Mouse (Mus musculus): ENCODE measurements around the gene Atg9b. TPM values are rescaled to one million over a fixed set of nuclear protein-coding genes. Genes with fewer than 3 reads are reported as not detected.

The Atg9b gene
- polyA plus RNA-seq, 1 experiment from 2014 or later: 0.59 TPM

DNA sequence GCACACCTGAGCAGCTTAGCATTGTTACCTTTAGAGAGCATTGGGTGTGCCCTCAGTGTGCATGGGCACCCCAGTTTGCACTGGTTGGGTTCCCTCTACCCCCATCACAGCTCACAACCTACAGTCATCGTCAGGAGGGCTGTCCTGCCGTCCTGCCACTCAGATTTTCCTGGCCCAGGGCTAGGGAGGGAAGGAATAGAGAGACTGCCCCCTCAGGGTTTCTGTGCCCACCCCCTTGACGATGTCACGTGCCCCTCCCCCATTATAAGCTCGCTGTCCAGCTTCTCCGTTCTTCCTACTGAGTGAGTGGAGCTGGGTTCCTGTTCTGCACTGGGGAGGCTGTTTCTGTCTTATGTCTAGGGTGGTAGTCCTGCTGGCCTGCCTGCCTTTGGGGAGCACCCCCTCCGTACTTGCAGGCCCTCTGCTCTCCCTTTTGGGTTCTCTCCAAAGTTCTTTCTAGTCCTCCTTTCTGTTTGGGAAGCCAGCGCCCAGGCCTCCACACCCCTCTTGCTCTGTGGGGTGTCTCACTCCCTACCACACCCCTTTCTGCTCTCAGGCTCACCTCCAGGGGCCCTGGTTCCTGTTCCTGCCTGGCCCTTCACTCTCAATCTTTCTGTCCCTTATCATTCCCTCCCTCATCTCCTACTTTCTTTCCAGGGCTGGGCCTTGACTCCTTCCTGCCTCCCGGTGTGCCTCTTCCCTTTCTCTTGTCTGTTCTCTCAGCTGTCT lies 34.8 kb upstream of the Atg9b start:
- Histone ChIP-seq H3K9ac (ENCODE audit: low read depth, low read length) (peak overlapping the region; percentile 71; the same call in 1 of the 2 replicates), H3K4me1 (replicated peaks; ENCODE audit: insufficient read depth, low read length) (peaks cover 30% of the 10 kb centered on the region), H3K4me2 (ENCODE audit: low read length) (peak overlapping the region; percentile 69), H3K9me3 (replicated peaks; ENCODE audit: low read length) (no peaks in the 10 kb centered on the region), H3K4me3 (replicated peaks; ENCODE audit: low read depth, low read length) (peak overlapping the region; percentile 62), H3K27me3 (ENCODE audit: insufficient read depth, low read length) (no peaks in the 10 kb centered on the region), H3K36me3 (ENCODE audit: insufficient read depth, low read length) (peaks cover 24% of the 10 kb centered on the region), H3K27ac (peak overlapping the region; percentile 51; the same call in 1 of the 2 replicates)
- ATAC-seq (replicated peaks; ENCODE audit: low FRiP score, low read depth): no peak
- 21% methylated on average over 9 of the region's 9 CpGs for WGBS
- no peak for TF ChIP-seq CTCF (IDR thresholded peaks at IDR 0.05; ENCODE audit: low read depth)
- peak; percentile 11 for DNase-seq (ENCODE audit: low spot score)

DNA sequence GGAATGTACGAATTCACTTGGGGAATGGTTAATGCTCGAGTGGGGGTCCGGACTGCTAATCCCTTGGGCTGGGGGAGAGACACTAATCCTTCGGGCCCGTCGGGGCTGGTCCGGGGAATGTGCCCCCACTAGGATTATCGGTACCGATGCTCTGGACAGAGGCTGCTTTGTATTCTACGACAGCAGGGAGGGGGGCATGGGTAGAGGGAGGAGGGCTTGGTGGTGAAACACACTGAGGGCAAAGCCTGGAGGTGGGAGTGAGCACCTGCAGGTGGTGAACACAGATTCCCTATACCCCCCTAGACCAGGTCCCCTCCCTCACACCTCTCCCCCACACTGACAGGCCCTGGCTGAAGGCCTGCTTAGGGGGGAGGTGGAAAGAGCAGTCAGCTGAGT lies 34.1 kb upstream of the Atg9b start:
- DNase-seq (ENCODE audit: low spot score): peak; percentile 35

DNA sequence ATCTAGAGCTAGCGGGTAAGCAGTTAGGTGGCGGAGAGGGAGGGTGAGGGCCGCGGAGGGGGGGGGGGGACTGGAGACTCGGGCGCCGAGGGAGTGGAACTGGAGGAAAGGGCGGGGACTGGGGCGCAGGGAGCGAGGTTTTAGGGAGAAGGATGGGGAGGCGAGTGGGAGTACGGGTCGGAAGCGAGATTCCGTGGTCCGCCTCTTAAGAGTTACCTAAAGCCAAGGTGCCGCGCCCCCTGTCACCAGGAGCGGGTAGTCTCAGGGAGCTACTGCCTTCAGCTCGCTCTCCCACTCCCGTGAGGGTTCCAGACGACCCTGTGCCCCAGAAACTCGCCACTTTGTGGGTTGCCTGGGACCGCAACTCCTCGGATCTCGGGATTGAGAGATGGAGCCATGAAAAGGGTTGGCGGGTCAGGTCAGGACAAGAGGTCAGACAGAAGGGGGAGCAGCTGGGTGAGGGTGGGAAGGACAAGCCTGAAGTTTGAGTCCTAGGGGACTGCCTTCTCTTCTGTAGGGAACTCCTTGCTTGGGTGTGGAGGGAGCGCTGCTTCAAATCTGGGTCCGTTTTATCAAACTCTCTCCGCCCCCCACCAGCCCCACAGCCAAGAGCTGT lies 33.6 kb upstream of the Atg9b start:
- TF ChIP-seq CTCF (IDR thresholded peaks at IDR 0.05; ENCODE audit: low read depth): peak; percentile 43
- H3K4me1 ChIP-seq (replicated peaks; ENCODE audit: insufficient read depth, low read length): peaks cover 30% of the 10 kb centered on the region
- no peak for ATAC-seq (replicated peaks; ENCODE audit: low FRiP score, low read depth)
- H3K9ac ChIP-seq (ENCODE audit: low read depth, low read length): peak overlapping the region; percentile 71
- peak; percentile 71 for DNase-seq (ENCODE audit: low spot score)
- peak overlapping the region; percentile 95 for H3K27ac ChIP-seq
- H3K9me3 ChIP-seq (replicated peaks; ENCODE audit: low read length): no peaks in the 10 kb centered on the region
- H3K4me2 ChIP-seq (ENCODE audit: low read length): peak overlapping the region; percentile 69
- H3K4me3 ChIP-seq (replicated peaks; ENCODE audit: low read depth, low read length): peak overlapping the region; percentile 62
- H3K27me3 ChIP-seq (ENCODE audit: insufficient read depth, low read length): no peaks in the 10 kb centered on the region
- peaks cover 16% of the 10 kb centered on the region for H3K36me3 ChIP-seq (ENCODE audit: insufficient read depth, low read length)
- WGBS: under 1% methylated on average over 27 of the region's 30 CpGs

More for the DNA sequence above, 34.1 kb upstream of the Atg9b start:
- H3K4me1 ChIP-seq (replicated peaks; ENCODE audit: insufficient read depth, low read length): peaks cover 30% of the 10 kb centered on the region
- no peak for ATAC-seq (replicated peaks; ENCODE audit: low FRiP score, low read depth)
- H3K36me3 ChIP-seq (ENCODE audit: insufficient read depth, low read length): peaks cover 20% of the 10 kb centered on the region
- no peaks in the 10 kb centered on the region for H3K9me3 ChIP-seq (replicated peaks; ENCODE audit: low read length)
- H3K27ac ChIP-seq: no peak overlapping the region
- H3K4me3 ChIP-seq (replicated peaks; ENCODE audit: low read depth, low read length): peak overlapping the region; percentile 62
- under 1% methylated on average over 10 of the region's 10 CpGs for WGBS
- TF ChIP-seq CTCF (IDR thresholded peaks at IDR 0.05; ENCODE audit: low read depth): no peak
- H3K9ac ChIP-seq (ENCODE audit: low read depth, low read length): peak overlapping the region; percentile 71
- no peaks in the 10 kb centered on the region for H3K27me3 ChIP-seq (ENCODE audit: insufficient read depth, low read length)
- H3K4me2 ChIP-seq (ENCODE audit: low read length): peak overlapping the region; percentile 69

DNA sequence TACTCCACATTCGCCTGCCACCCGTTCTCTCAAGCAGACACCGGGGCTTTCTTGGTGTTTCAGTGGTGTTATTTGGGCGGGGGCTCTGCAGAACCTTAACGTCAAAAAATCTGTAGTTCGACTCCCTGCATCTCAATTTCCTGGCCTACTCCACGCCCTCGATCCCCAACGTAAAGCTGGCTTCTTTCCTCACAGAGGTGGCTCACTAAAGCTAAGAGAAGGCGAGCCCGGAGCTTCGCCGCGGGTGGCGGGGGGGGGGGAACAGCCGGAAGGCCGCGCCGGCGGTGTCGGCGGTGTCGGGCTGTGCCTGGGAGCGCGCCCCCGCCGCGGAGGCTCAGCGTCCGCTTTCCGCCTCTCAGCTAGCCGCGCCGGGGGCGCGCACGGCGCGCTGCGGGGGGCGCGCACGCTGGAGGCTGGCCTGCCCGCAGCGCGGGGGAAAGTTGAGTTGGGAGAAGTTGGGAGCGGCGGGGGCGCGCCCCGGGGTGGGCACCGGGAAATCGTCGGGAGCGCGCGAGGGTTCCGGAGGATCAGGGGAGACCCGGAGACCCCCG lies 33.0 kb upstream of the Atg9b start:
- Histone ChIP-seq H3K9me3 (replicated peaks; ENCODE audit: low read length) (no peaks in the 10 kb centered on the region), H3K27ac (peak overlapping the region; percentile 95), H3K27me3 (ENCODE audit: insufficient read depth, low read length) (no peaks in the 10 kb centered on the region), H3K4me3 (replicated peaks; ENCODE audit: low read depth, low read length) (peak overlapping the region; percentile 62), H3K4me2 (ENCODE audit: low read length) (peak overlapping the region; percentile 69), H3K36me3 (ENCODE audit: insufficient read depth, low read length) (peaks cover 13% of the 10 kb centered on the region), H3K4me1 (replicated peaks; ENCODE audit: insufficient read depth, low read length) (peaks cover 30% of the 10 kb centered on the region), H3K9ac (ENCODE audit: low read depth, low read length) (peak overlapping the region; percentile 71)
- DNase-seq (ENCODE audit: low spot score): peak; percentile 92
- ATAC-seq (replicated peaks; ENCODE audit: low FRiP score, low read depth): peak; percentile 6
- under 1% methylated on average over 58 of the region's 60 CpGs for WGBS
- TF ChIP-seq CTCF (IDR thresholded peaks at IDR 0.05; ENCODE audit: low read depth): no peak

DNA sequence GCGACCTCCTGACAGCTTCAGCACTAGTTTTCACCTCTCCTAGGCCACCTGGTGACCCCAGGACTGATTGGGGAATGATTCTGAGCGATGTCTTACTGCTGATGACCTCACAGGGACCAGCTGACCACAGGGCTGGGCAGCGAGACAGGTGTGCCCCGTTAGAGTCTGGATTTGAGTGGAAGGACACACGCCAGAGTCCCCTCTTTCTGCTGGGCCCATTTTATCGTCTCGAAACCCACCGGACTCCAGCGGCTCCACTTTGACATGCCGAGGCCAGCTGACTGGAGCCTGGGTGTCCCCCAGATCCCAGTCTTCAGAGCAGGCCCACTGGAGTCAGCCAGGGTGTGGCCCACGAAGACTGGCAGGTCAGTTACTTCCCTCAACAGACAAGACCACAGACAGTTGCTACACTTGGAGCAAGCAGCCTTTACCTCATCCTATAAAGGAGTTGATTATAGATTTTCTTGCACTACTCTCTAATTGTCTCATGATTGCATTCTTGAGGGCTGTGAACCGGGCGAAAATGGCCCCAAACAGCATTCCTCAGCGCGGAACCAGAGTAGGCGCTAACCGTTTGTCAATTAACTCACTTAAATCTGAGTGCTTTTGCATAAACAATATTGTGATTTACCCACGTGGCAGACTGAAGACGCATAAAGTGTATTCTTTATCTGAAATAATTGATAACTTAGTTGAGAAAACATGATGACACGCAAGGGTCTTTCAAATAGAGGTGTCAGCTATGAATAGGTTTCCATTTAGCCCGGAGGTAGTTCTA lies 32.2 kb upstream of the Atg9b start:
- peaks cover 30% of the 10 kb centered on the region for H3K4me1 ChIP-seq (replicated peaks; ENCODE audit: insufficient read depth, low read length)
- no peak for TF ChIP-seq CTCF (IDR thresholded peaks at IDR 0.05; ENCODE audit: low read depth)
- DNase-seq (ENCODE audit: low spot score) (peak; percentile 29), ATAC-seq (replicated peaks; ENCODE audit: low FRiP score, low read depth) (peak; percentile 19)
- 0 out of 2 replicates have a peak, but pooled peaks cover 6% of the 10 kb centered on the region for H3K36me3 ChIP-seq (ENCODE audit: insufficient read depth, low read length)
- peak overlapping the region; percentile 62 for H3K4me3 ChIP-seq (replicated peaks; ENCODE audit: low read depth, low read length)
- no peaks in the 10 kb centered on the region for H3K27me3 ChIP-seq (ENCODE audit: insufficient read depth, low read length)
- peak overlapping the region; percentile 71 for H3K9ac ChIP-seq (ENCODE audit: low read depth, low read length)
- H3K9me3 ChIP-seq (replicated peaks; ENCODE audit: low read length): no peaks in the 10 kb centered on the region
- H3K27ac ChIP-seq: peak overlapping the region; percentile 95
- 7% methylated on average over 21 of the region's 21 CpGs for WGBS
- peak overlapping the region; percentile 69 for H3K4me2 ChIP-seq (ENCODE audit: low read length)
